Mouse (Mus musculus) forebrain, embryonic 13.5 days (tissue): Measurements from ENCODE around the gene Hps3. TPM values are rescaled to one million over a fixed set of nuclear protein-coding genes. Genes with fewer than 3 reads are reported as not detected.
"Not testable (repeated sequence)": the region's sequence is repeated elsewhere in the genome, so short reads cannot be mapped to it uniquely, and the experiment has no call there.

Source experiments
- ATAC-seq: fragments of 200-750 bp; cut with Nextera tagmentation; 2 replicates; pipeline ENCODE4 v1.8.0; 2017
- H3K27ac ChIP-seq: fragments of 300-500 bp; sonication (generic); 2 replicates; pipeline ENCODE4 v1.5.1; 2015; ENCODE audit warnings: inconsistent platforms, mild to moderate bottlenecking, moderate library complexity
- H3K27me3 ChIP-seq: fragments of 300-500 bp; sonication (generic); 2 replicates; pipeline ENCODE4 v1.6.1; 2015; ENCODE audit warnings: mild to moderate bottlenecking, inconsistent platforms
- H3K36me3 ChIP-seq: fragments of 300-500 bp; sonication (generic); 2 replicates; pipeline ENCODE4 v1.6.1; 2015; ENCODE audit warnings: mild to moderate bottlenecking, inconsistent platforms; ENCODE audit not compliant: poor library complexity, severe bottlenecking
- H3K4me1 ChIP-seq: fragments of 300-500 bp; sonication (generic); 2 replicates; pipeline ENCODE4 v1.6.1; 2015; ENCODE audit warnings: inconsistent platforms
- H3K4me2 ChIP-seq: fragments of 300-500 bp; sonication (generic); 2 replicates; pipeline ENCODE4 v1.6.1; 2015; ENCODE audit warnings: inconsistent platforms, mild to moderate bottlenecking, moderate library complexity
- H3K4me3 ChIP-seq: fragments of 300-500 bp; sonication (generic); 2 replicates; pipeline ENCODE4 v1.5.1; 2015; ENCODE audit warnings: mild to moderate bottlenecking, inconsistent platforms
- H3K9ac ChIP-seq: fragments of 300-500 bp; sonication (generic); 2 replicates; pipeline ENCODE4 v1.6.1; 2015; ENCODE audit warnings: mild to moderate bottlenecking, inconsistent platforms
- H3K9me3 ChIP-seq: fragments of 300-500 bp; sonication (generic); replicated peaks from 2 replicates; pipeline ENCODE4 v1.6.1; 2016; ENCODE audit warnings: inconsistent platforms
- WGBS: fragments of 180-500 bp; shearing (Covaris S2); methylation state at CpG from one replicate; pipeline ENCODE4 v1.1.7; 2015; 5-methylcytosine and 5-hydroxymethylcytosine counted together
- polyA plus RNA-seq: library from polyadenylated mRNA; unstranded; fragments of >200 nt; fragmentation: Nextera tagmentation; extraction: Ambion mirVana; gene quantifications from 2 replicates; pipeline ENCODE4 v1.2.1, GENCODE M21; 2015

The Hps3 gene
- polyA plus RNA-seq, 1 experiment from 2014 or later, result 10.2 TPM

GRCm38 (mm10) chr3:19960570-19961114 is 74.5 kb downstream of the Hps3 start:
- Histone ChIP-seq H3K27ac (no peak overlapping the region), H3K4me1 (no peaks in the 10 kb centered on the region), H3K27me3 (no peaks in the 10 kb centered on the region), H3K9ac (no peak overlapping the region), H3K4me2 (no peak overlapping the region), H3K36me3 (no peaks in the 10 kb centered on the region), H3K4me3 (no peak overlapping the region), H3K9me3 (no peaks in the 10 kb centered on the region)
- ATAC-seq, result no peak
- WGBS, result 67% methylated on average over 3 of the region's 3 CpGs

- H3K4me3 ChIP-seq, result no peak overlapping the region
- 73% methylated on average over 1 of the region's 1 CpGs for WGBS
- no peak overlapping the region for H3K9ac ChIP-seq
These were observed 76.1 kb downstream of the Hps3 start for GRCm38 (mm10) chr3:19958983-19959382.

GRCm38 (mm10) chr3:19958031-19958430 is 77.1 kb downstream of the Hps3 start:
- no peak overlapping the region for H3K27ac ChIP-seq
- no peaks in the 10 kb centered on the region for H3K36me3 ChIP-seq
- no peaks in the 10 kb centered on the region for H3K27me3 ChIP-seq
- no peak overlapping the region for H3K4me3 ChIP-seq
- no peaks in the 10 kb centered on the region for H3K9me3 ChIP-seq
- no peak for ATAC-seq
- H3K9ac ChIP-seq, result no peak overlapping the region
- no peak overlapping the region for H3K4me2 ChIP-seq
- peaks cover 11% of the 10 kb centered on the region for H3K4me1 ChIP-seq

More at GRCm38 (mm10) chr3:19958983-19959382, 76.1 kb downstream of the Hps3 start:
- no peaks in the 10 kb centered on the region for H3K27me3 ChIP-seq
- H3K4me1 ChIP-seq, result peaks cover 1% of the 10 kb centered on the region
- no peak overlapping the region for H3K27ac ChIP-seq
- no peaks in the 10 kb centered on the region for H3K9me3 ChIP-seq
- H3K4me2 ChIP-seq, result no peak overlapping the region
- H3K36me3 ChIP-seq, result no peaks in the 10 kb centered on the region
- no peak for ATAC-seq

- H3K36me3 ChIP-seq, result no peaks in the 10 kb centered on the region
- ATAC-seq, result no peak
- peaks cover 12% of the 10 kb centered on the region for H3K4me1 ChIP-seq
- no peaks in the 10 kb centered on the region for H3K9me3 ChIP-seq
- H3K4me3 ChIP-seq, result no peak within 1 kb of the TSS
- H3K27ac ChIP-seq, result no peak within 1 kb of the TSS; the same call in 1 of the 2 replicates
- H3K9ac ChIP-seq, result no peak within 1 kb of the TSS
- H3K27me3 ChIP-seq, result no peaks in the 10 kb centered on the region
- H3K4me2 ChIP-seq, result no peak within 1 kb of the TSS; the same call in 1 of the 2 replicates
- 27% methylated on average over 5 of the region's 5 CpGs for WGBS
These were observed 78.2 kb downstream of the Hps3 start, which contains the start of gene Cp for GRCm38 (mm10) chr3:19956885-19957284. TSS of gene Cp (plus strand) at chr3:19957054.

GRCm38 (mm10) chr3:19953865-19954264 is 81.2 kb downstream of the Hps3 start:
- Histone ChIP-seq H3K4me3 (no peak overlapping the region), H3K4me1 (peaks cover 12% of the 10 kb centered on the region), H3K27me3 (no peaks in the 10 kb centered on the region), H3K9me3 (no peaks in the 10 kb centered on the region), H3K36me3 (no peaks in the 10 kb centered on the region), H3K4me2 (no peak overlapping the region), H3K9ac (no peak overlapping the region), H3K27ac (no peak overlapping the region)
- peak; percentile 92 for ATAC-seq
- WGBS, result under 1% methylated on average over 3 of the region's 3 CpGs

GRCm38 (mm10) chr3:19953425-19953824 is 81.7 kb downstream of the Hps3 start:
- H3K4me2 ChIP-seq, result no peak overlapping the region
- no peak overlapping the region for H3K9ac ChIP-seq
- H3K4me1 ChIP-seq, result peaks cover 12% of the 10 kb centered on the region
- no peaks in the 10 kb centered on the region for H3K36me3 ChIP-seq
- no peak overlapping the region for H3K27ac ChIP-seq
- ATAC-seq, result peak; percentile 67
- no peak overlapping the region for H3K4me3 ChIP-seq
- H3K9me3 ChIP-seq, result no peaks in the 10 kb centered on the region
- 8% methylated on average over 1 of the region's 1 CpGs for WGBS
- H3K27me3 ChIP-seq, result no peaks in the 10 kb centered on the region

- H3K27ac ChIP-seq, H3K9me3 ChIP-seq, H3K36me3 ChIP-seq, H3K4me2 ChIP-seq, H3K9ac ChIP-seq, H3K4me3 ChIP-seq, H3K27me3 ChIP-seq, ATAC-seq: not testable (repeated sequence)
- 100% methylated on average over 1 of the region's 1 CpGs for whole genome bisulfite sequencing
- H3K4me1 ChIP-seq, result peaks cover 12% of the 10 kb centered on the region
These were observed 85.7 kb downstream of the Hps3 start for GRCm38 (mm10) chr3:19949401-19949800.

- Histone ChIP-seq H3K4me1 (peaks cover 7% of the 10 kb centered on the region; the same call in 1 of the 2 replicates), H3K9ac (no peak overlapping the region), H3K4me2 (no peak overlapping the region), H3K36me3 (no peaks in the 10 kb centered on the region), H3K9me3 (no peaks in the 10 kb centered on the region), H3K4me3 (no peak overlapping the region), H3K27ac (no peak overlapping the region), H3K27me3 (no peaks in the 10 kb centered on the region)
- no peak for ATAC-seq
These were observed 86.6 kb downstream of the Hps3 start for GRCm38 (mm10) chr3:19948552-19948951.

Other genes with a start within 250 kb of the Hps3 start
- 2.2 and 3.0 TPM in 2 replicates for gene Cp, start 78.3 kb downstream of the Hps3 start, polyA plus RNA-seq
- gene Hltf, start 22.5 kb upstream of the Hps3 start, polyA plus RNA-seq, result 23.5 and 25.9 TPM in 2 replicates
- gene Gyg, start 120.0 kb upstream of the Hps3 start, polyA plus RNA-seq, result 22.6 and 26.7 TPM in 2 replicates
- 0.11 TPM in 1 of 2 replicates, not detected in the other for gene Cpa3, start 206.9 kb upstream of the Hps3 start, polyA plus RNA-seq
- gene Cpb1, start 240.4 kb upstream of the Hps3 start, polyA plus RNA-seq, result not detected in 2 replicates